Mouse (Mus musculus) layer of hippocampus, adult 6 months (tissue): ENCODE results near the gene Gm6358. TPM values are rescaled to one million over a fixed set of nuclear protein-coding genes. Genes with fewer than 3 reads are reported as not detected.

Source experiments
- long read RNA-seq, 2 experiments: library from polyadenylated mRNA; unstranded; transcript quantifications; one replicate each; pipeline ENCODE4 v2.0.0; 2019 to 2020
- polyA plus RNA-seq: library from polyadenylated mRNA; unstranded; fragments of <200 nt; fragmentation: Nextera tagmentation; gene quantifications from 2 replicates; pipeline ENCODE4 v1.2.3, GENCODE M21; 2021

Gm6358 gene
- not detected in 2 replicates for polyA plus RNA-seq
- long read RNA-seq, experiment 1 = 0 reads
- long read RNA-seq, experiment 2 = 0 reads

GRCm38 (mm10) chr16:89140551-89140950 is at the start of gene Gm6358:
Gm6358 (plus strand) TSS chr16:89140851.

GRCm38 (mm10) chr16:89150786-89151185 is 10.1 kb downstream of the Gm6358 start, which contains the start of gene Gm10061:
Gm10061 (plus strand) TSS chr16:89151086.

DNA sequence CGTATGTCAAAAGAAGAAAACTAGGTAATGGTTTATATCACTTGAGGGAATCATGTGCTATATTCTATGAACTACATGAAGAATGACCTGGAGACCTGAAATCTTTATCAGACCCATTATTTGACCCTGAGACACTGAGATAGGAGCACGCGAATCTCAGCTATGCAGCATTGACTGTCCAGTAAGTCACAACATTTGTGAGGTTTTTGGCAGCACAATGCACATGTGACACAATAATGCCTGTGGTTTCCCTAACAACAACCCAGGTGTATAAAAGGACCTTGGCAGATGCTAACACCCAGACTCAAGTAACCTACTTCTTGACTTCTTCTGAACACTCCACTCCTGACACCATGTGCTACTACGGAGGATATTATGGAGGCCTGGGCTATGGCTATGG is 17.0 kb downstream of the Gm6358 start, which contains the start of gene Gm9789:
Gene Gm9789, plus strand, starts transcription at position 301 of the 400 bp plus-strand sequence.

GRCm38 (mm10) chr16:89169190-89169589 is 28.5 kb downstream of the Gm6358 start, which contains the start of gene Gm7735:
Gm7735 (plus strand) TSS chr16:89169490.

DNA sequence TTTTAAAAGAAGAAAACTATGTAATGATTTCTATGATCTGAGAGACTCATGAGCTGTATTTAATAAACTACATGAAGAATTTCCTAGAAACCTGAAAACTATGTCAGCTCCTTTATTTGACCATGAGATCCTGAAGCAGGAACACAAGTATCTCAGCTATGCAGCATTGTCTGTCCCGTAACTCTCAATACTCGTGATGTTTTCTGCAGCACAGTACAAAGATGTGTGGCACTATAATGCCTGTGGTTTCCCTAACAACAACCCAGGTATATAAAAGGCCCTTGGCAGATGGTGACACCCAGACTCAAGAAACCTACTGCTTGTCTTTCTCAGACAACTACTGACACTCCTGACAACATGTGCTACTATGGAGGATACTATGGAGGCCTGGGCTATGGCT is 33.8 kb downstream of the Gm6358 start, which contains the start of gene 1110057P08Rik:
Gene 1110057P08Rik, plus strand, starts transcription at position 301 of the 400 bp plus-strand sequence.

Other genes starting within 250 kb of the Gm6358 start
- gene Krtap19-5, start 244.4 kb upstream of the Gm6358 start, polyA plus RNA-seq = not detected in 2 replicates
- gene Krtap19-9b, start 208.6 kb upstream of the Gm6358 start, polyA plus RNA-seq = not detected in 2 replicates
- not detected in 2 replicates for gene Krtap16-3, start 178.0 kb upstream of the Gm6358 start, polyA plus RNA-seq
- not detected in 2 replicates for gene Krtap22-2, start 130.1 kb upstream of the Gm6358 start, polyA plus RNA-seq
- not detected in 2 replicates for gene Gm10229, start 125.6 kb upstream of the Gm6358 start, polyA plus RNA-seq
- not detected in 2 replicates for gene Krtap6-1, start 109.2 kb upstream of the Gm6358 start, polyA plus RNA-seq
- gene Gm10228, start 99.4 kb upstream of the Gm6358 start, polyA plus RNA-seq = not detected in 2 replicates
- not detected in 2 replicates for gene Krtap6-5, start 93.0 kb upstream of the Gm6358 start, polyA plus RNA-seq
- gene 1110025L11Rik, start 76.8 kb upstream of the Gm6358 start, polyA plus RNA-seq = not detected in 2 replicates
- gene Krtap6-3, start 56.8 kb upstream of the Gm6358 start, polyA plus RNA-seq = not detected in 2 replicates
- not detected in 2 replicates for gene Gm10061, start 10.2 kb downstream of the Gm6358 start, polyA plus RNA-seq
- not detected in 2 replicates for gene Gm9789, start 17.1 kb downstream of the Gm6358 start, polyA plus RNA-seq
- gene Gm7735, start 28.6 kb downstream of the Gm6358 start, polyA plus RNA-seq = not detected in 2 replicates
- gene 1110057P08Rik, start 33.9 kb downstream of the Gm6358 start, polyA plus RNA-seq = not detected in 2 replicates
- not detected in 2 replicates for gene Krtap20-2, start 65.0 kb downstream of the Gm6358 start, polyA plus RNA-seq